In genomic region chr11:59526472-59527080, GRCm38 (mm10) we compare ENCODE assay signal across 7 mouse cellular contexts. TPM values are rescaled to one million over a fixed set of nuclear protein-coding genes. Genes with fewer than 3 reads are reported as not detected.
DNase-seq lines count a peak whose midpoint lies in the region; ATAC-seq and TF ChIP-seq lines count a peak whose summit lies in the region.

Gene Zkscan17 (minus strand): TSS chr11:59526751.

- TF ChIP-seq POLR2A in embryonic fibroblast, embryonic 13.5 days (IDR thresholded peaks at IDR 0.05; ENCODE audit: low read depth, low read length) = no peak
- TF ChIP-seq POLR2A in myocyte (IDR thresholded peaks at IDR 0.05; ENCODE audit: insufficient read length, low read depth) = no peak

- H3K27me3 ChIP-seq in C2C12 (ENCODE audit: control insufficient read depth, insufficient read depth, insufficient read length) (no peaks in the 10 kb centered on the region), myocyte (ENCODE audit: control insufficient read depth, insufficient read depth, insufficient read length) (no peaks in the 10 kb centered on the region)
- H3K27me3 ChIP-seq in limb, embryonic 13.5 days = no peaks in the 10 kb centered on the region

- H3K4me1 ChIP-seq in embryonic fibroblast, embryonic 13.5 days (ENCODE audit: control insufficient read depth, insufficient read depth, low read length) = no peaks in the 10 kb centered on the region
- H3K4me1 ChIP-seq in limb, embryonic 13.5 days = peaks cover 12% of the 10 kb centered on the region

- ATAC-seq in limb, embryonic 13.5 days (ENCODE audit: low FRiP score, low read depth) = no peak

- H3K9me3 ChIP-seq in limb, embryonic 13.5 days = no peaks in the 10 kb centered on the region

- H3K9ac ChIP-seq in limb, embryonic 13.5 days = no peak within 1 kb of the TSS

- H3K79me2 ChIP-seq in C2C12 (ENCODE audit: control insufficient read depth, insufficient read depth) = no peaks in the 10 kb centered on the region
- no peaks in the 10 kb centered on the region for H3K79me2 ChIP-seq in myocyte (ENCODE audit: control insufficient read depth, insufficient read depth)

- peak; percentile 93 for DNase-seq in ES-CJ7 (ENCODE audit: low read depth, low spot score)
- no peak for DNase-seq in heart, postnatal 25 days (ENCODE audit: low spot score)
- DNase-seq in spleen, adult 12 weeks (ENCODE audit: low spot score) = no peak

- H3ac ChIP-seq in C2C12 (ENCODE audit: control insufficient read depth, insufficient read length, low read depth) = no peak within 1 kb of the TSS
- no peak within 1 kb of the TSS for H3ac ChIP-seq in myocyte (ENCODE audit: control insufficient read depth, insufficient read length)

- no peak within 1 kb of the TSS for H3K4me2 ChIP-seq in limb, embryonic 13.5 days (replicated peaks)
- no peak within 1 kb of the TSS for H3K4me2 ChIP-seq in myocyte (ENCODE audit: low read depth)

- H3K36me3 ChIP-seq in C2C12 (ENCODE audit: control insufficient read depth, insufficient read depth) (no peaks in the 10 kb centered on the region), myocyte (ENCODE audit: control insufficient read depth, insufficient read depth) (no peaks in the 10 kb centered on the region)
- no peaks in the 10 kb centered on the region for H3K36me3 ChIP-seq in limb, embryonic 13.5 days

- no peak within 1 kb of the TSS for H3K4me3 ChIP-seq in C2C12 (ENCODE audit: insufficient read depth, poor library complexity, severe bottlenecking)
- H3K4me3 ChIP-seq in embryonic fibroblast, embryonic 13.5 days (ENCODE audit: insufficient read depth, low read length) = no peak within 1 kb of the TSS
- H3K4me3 ChIP-seq in limb, embryonic 13.5 days = no peak within 1 kb of the TSS
- no peak within 1 kb of the TSS for H3K4me3 ChIP-seq in myocyte

- intact Hi-C loops in heart, postnatal 25 days (cut with DNase I) = loop anchor here (10.0 kb wide), 1 partner anchor 218 kb away; no protein-coding TSS in a partner anchor

- no peak for TF ChIP-seq CTCF in C2C12 (IDR thresholded peaks at IDR 0.05; ENCODE audit: control insufficient read depth, insufficient read depth, insufficient read length)
- 0 out of 2 replicates have a peak, but pooled peaks have one; percentile 12 for TF ChIP-seq CTCF in embryonic fibroblast, embryonic 13.5 days (IDR thresholded peaks at IDR 0.05; ENCODE audit: borderline replicate concordance, insufficient read depth, low read length)

- H3K79me3 ChIP-seq in C2C12 (ENCODE audit: low read depth) = no peaks in the 10 kb centered on the region

- no peak within 1 kb of the TSS for H3K27ac ChIP-seq in embryonic fibroblast, embryonic 13.5 days (ENCODE audit: insufficient read depth, low read length)
- H3K27ac ChIP-seq in limb, embryonic 13.5 days = no peak within 1 kb of the TSS

- 62% methylated on average over 8 of the region's 8 CpGs for WGBS in limb, embryonic 13.5 days

TF ChIP-seq in C2C12, 6 proteins besides CTCF, POLR2A, EP300 and RAD21:
- TF ChIP-seq MYOD1 (IDR thresholded peaks at IDR 0.05; ENCODE audit: control insufficient read depth, insufficient read length, low read depth) = no peak
- no peak for TF ChIP-seq MYOG (IDR thresholded peaks at IDR 0.05; ENCODE audit: control insufficient read depth, extremely low read depth, insufficient read length)
- no peak for TF ChIP-seq CEBPB (IDR thresholded peaks at IDR 0.05; ENCODE audit: low read depth)

TF ChIP-seq in myocyte, 11 proteins besides CTCF, POLR2A, EP300 and RAD21:
- no peak for TF ChIP-seq REST (IDR thresholded peaks at IDR 0.05; ENCODE audit: insufficient read depth, insufficient read length)
- no peak for TF ChIP-seq MYOD1 (IDR thresholded peaks at IDR 0.05; ENCODE audit: control insufficient read depth in 1 of 3, insufficient read length in 2 of 3, low read depth in 2 of 3)
- TF ChIP-seq CEBPB (IDR thresholded peaks at IDR 0.05; ENCODE audit: insufficient read depth, poor library complexity, severe bottlenecking) = no peak
- TF ChIP-seq TCF3 (IDR thresholded peaks at IDR 0.05; ENCODE audit: insufficient read length, low read depth) = no peak
- TF ChIP-seq TCF12 (IDR thresholded peaks at IDR 0.05; ENCODE audit: insufficient read depth, poor library complexity, severe bottlenecking) = no peak
- no peak for TF ChIP-seq MAX (IDR thresholded peaks at IDR 0.05; ENCODE audit: low read depth)
- no peak for TF ChIP-seq SRF (IDR thresholded peaks at IDR 0.05; ENCODE audit: control insufficient read depth, insufficient read length, low read depth)
- no peak for TF ChIP-seq E2F4 (IDR thresholded peaks at IDR 0.05; ENCODE audit: insufficient read depth)
- TF ChIP-seq POLR2AphosphoS2 (IDR thresholded peaks at IDR 0.05; ENCODE audit: insufficient read length, low read depth) = no peak
- no peak for TF ChIP-seq USF1 (IDR thresholded peaks at IDR 0.05; ENCODE audit: low read depth)
- TF ChIP-seq MYOG (IDR thresholded peaks at IDR 0.05; ENCODE audit: control insufficient read depth in 1 of 3, insufficient read depth in 1 of 3, insufficient read length in 2 of 3, low read depth in 2 of 3) = no peak

RNA-seq across cellular contexts. Expression of gene Zkscan17, which starts in this region (rescaled TPM):
- 21.5 TPM for polyA plus RNA-seq in C2C12 (2012; fragmentation: generic; extraction: Trizol)
- 23.6 and 25.4 TPM in 2 replicates for polyA plus RNA-seq in embryonic fibroblast, embryonic 13.5 days (2011; ENCODE audit: insufficient read length, low read depth, missing spikeins)
- 10 to 100 TPM; 14.4 to 18.2 TPM for total RNA-seq in heart, postnatal 25 days (2021)
- 26.1 and 26.8 TPM in 2 replicates for polyA plus RNA-seq in limb, embryonic 13.5 days (2015; fragmentation: Nextera tagmentation; extraction: Ambion mirVana)
- polyA plus RNA-seq in myocyte (2012; fragmentation: generic; extraction: Trizol) = 26.4 TPM
